Mouse (Mus musculus) monocyte, adult 5-6 weeks (primary cell): ENCODE measurements at regions not wholly inside any gene's neighbourhood (a gene's known extent, or its start where the extent isn't known, plus 50 kb on each side); places are given as distances from the start of the nearest gene placed in this dataset.
A peak's percentile ranks its signal among the peaks of the same experiment; 100 is the strongest.

Experiments used
- ATAC-seq: fragments of 153-309, 156-312 bp; replicated peaks from 2 replicates; pipeline ENCODE4 v1.8.0; 2017; ENCODE audit warnings: mild to moderate bottlenecking; ENCODE audit not compliant: low TSS enrichment, insufficient number of reproducible peaks, severe bottlenecking, poor library complexity, low FRiP score

- no peak for ATAC-seq
These were observed 99.3 kb upstream of the Plxnc1 start for GRCm38 (mm10) chr10:95043978-95044377.

GRCm38 (mm10) chr10:95040258-95040895 lies 95.7 kb upstream of the Plxnc1 start:
- no peak for ATAC-seq

- ATAC-seq, result no peak
These were observed 91.5 kb upstream of the Plxnc1 start for GRCm38 (mm10) chr10:95036043-95036697.

DNA sequence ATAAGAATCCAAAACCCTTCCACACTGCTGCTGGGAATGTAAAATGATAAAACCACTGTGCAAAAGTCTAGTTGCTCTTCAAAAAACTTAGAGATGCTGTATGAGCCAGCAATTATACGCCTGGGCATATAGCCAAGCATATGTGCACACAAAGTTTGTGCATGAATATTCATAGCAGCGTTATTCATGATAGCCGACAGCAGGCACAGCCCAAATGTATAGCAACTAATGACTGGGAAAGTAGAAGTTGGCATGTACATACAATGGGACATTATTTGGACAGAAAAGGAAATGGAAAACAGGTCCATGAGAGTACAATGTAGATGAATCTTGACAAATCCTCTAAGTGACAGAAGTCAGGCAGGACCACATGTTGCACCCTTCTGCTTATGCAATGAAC lies 90.7 kb upstream of the Plxnc1 start:
- ATAC-seq, result no peak

DNA sequence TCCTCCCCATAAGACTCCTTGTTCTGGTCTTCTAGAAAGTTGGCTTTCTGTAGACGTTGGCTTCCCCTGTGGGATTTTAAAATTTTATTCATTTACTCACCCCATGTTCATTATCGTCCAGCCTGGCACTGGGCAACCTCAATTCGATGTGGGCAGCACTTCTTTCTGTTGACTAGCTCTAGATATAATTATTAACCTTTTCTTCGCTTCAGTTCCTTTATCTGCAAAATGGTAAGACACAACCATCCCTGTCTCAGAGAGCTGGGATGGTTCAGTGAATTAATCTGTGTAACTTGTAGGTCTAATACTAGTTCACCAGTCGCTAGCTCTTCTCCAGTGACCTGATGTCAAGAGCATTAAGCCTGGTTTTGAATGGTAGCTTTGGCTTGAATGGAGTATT lies 89.9 kb upstream of the Plxnc1 start:
- no peak for ATAC-seq

GRCm38 (mm10) chr10:95032760-95033716 lies 88.4 kb upstream of the Plxnc1 start:
- no peak for ATAC-seq

GRCm38 (mm10) chr10:95031371-95031770 lies 86.7 kb upstream of the Plxnc1 start:
- ATAC-seq, result no peak

GRCm38 (mm10) chr10:95030801-95031200 lies 86.2 kb upstream of the Plxnc1 start:
- ATAC-seq, result no peak

DNA sequence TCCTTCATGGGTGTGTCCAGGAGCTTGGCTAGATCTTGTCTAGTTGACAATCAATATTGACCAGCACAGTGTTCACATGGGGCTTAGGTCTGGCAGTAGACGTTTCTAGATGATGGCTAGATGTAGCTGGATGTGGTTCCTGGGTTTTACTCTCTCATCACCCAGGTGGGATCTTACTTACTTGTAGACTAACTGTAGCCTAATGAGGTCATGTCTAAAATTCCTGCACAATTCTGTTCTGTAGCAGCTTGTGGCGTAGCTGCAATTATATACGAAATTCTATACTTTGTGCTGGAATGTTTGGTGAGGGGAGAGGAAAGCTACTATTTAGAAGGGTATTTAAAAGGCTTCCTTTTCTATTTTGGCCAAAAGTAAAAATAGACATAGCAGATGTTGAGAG lies 84.9 kb upstream of the Plxnc1 start:
- ATAC-seq, result no peak

- ATAC-seq, result no peak
These were observed 81.1 kb upstream of the Plxnc1 start for GRCm38 (mm10) chr10:95025569-95026327.

GRCm38 (mm10) chr10:95021209-95021608 lies 76.6 kb upstream of the Plxnc1 start:
- ATAC-seq, result no peak

DNA sequence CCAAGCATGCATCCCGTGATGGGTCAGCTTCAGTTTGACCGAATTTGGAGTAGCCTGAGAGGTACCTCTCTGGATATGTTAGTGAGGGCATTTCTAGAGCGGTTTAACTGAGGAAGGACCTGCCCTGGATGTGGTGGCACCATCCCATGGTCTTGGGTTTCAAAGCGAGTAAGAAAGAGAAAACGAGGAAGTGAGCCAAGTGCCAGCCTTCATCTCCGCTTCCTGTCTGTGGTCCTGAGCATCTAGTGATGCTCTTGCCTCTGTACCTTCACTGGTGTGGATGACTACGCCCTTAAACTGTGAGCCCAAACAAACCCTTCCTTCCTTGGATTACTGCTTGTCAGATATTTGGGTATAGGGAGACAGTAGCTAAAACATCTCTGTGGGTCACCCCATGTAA lies 72.3 kb upstream of the Plxnc1 start:
- ATAC-seq, result 0 out of 2 replicates have a peak, but pooled peaks have one; percentile 29

DNA sequence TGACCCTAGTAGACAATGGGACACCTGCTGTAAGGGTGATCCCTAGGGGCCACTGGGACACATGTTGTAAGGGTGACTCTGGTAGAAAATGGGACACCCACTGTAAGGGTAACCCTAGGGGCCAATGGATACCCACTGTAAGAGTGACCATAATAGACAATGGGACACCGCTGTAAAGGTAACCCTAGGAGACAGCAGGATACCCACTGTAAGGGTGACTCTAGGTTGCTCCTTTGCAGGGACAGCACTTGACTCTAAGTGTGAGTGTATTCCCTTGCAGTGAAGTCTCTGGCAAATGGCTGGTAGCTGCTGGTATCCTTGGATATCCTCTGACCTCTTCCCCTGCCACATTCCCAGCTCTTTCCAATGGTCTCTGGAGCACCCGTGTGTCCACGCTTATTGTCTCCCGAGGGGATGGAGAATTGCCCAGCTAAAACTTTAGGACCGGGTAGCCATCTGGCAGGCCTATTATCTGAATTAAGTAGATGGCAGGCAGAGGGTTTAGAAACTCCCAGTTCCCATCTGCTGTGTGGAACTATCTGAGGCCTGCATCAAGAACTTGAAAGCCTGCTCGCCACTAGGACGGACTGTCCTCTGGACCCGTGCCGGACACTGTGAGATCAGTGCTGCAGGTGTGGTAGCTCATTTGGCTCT lies 70.8 kb upstream of the Plxnc1 start:
- no peak for ATAC-seq

DNA sequence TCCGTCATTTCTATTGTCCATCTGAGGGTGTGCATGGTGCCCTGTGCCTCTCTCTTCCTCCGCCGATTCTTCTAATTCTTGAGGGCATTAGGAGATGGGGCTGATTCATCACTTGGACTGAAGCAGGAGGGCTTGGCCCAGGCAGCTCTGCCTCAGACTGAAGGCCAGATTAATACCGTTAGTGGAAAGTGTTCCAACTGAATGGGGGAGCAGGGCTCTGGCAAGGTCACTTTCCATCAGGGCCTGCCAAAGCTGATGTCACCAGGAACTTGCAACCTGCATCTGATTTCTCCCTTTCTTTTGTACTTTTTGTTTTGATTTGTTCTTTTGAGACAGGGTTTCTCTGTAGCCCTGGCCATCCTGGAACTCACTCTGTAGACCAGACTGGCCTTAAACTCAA lies 69.3 kb upstream of the Plxnc1 start:
- no peak for ATAC-seq

DNA sequence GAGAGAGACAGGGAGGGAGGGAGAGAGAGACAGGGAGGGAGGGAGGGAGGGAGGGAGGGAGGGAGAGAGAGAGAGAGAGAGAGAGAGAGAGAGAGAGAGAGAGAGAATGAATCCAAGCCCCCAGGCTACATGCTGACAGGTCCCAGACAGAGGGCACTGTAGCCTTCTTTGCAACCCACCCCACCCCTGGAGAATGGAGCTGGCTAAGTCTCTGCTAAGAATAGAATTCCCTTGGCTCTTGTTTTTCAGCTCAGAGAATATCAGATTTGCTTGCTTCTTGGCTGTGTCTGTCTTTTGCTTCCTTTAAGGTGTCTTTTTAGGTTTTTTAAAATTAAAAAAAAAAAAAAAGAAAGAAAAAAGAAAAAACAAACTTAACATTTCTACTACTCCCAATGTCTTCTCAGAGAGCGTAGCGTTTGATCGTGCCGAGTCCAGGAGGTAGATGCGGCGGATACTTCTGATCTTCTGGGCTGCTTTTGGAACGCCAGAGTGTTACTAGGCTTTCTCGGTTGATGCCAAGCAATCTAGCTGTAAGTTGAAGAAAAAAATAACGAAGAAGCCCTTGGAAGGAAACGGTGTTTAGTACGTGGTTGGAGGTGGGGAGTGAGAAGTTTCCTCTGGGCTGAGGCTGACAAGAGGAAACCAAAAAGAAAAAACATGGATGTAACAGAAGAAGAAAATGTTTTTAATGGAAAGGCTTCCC lies 68.7 kb upstream of the Plxnc1 start:
- no peak for ATAC-seq

DNA sequence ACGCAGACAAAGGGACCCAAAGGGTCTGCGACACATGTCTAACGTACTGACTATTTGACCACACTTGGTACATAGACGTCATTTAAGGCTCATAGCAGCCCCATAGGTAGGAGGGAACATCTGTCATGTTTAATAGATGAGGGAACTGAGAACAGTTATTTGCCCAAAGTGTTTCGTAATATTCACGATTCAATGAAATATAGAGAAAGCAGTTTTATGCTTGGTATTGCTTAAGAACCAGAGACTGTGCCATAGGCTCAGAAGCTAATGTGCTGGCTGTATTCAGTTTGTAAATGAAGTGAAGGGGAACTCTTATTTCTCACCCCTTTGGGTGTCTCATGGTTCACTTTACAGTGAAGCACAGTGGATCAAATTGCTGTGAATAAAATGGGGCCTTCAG lies 65.7 kb upstream of the Plxnc1 start:
- ATAC-seq, result no peak

DNA sequence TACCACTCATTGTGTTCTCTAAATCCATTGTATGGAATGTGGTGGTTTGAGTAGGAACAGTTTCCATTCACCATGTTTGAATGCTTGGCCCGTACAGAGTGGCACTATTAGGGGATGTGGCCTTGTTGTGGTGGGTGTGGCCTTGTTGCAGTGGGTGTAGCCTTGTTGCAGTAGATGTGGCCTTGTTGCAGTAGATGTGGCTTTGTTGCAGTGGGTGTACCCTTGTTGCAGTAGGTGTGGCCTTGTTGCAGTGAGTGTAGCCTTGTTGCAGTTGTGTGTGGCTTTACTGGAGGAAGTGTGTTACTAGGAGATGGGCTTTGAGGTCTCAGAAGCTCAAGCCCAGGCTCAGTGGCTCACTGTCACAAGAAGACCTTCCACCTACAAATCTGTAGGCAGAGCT lies 64.4 kb upstream of the Plxnc1 start:
- ATAC-seq, result 0 out of 2 replicates have a peak, but pooled peaks have one; percentile 30
